Mouse (Mus musculus) ES-Bruce4 (cell line): Measurements from ENCODE around the gene Ackr2.

Experiments
- CTCF ChIP-seq: IDR thresholded peaks from one replicate; pipeline ENCODE4 v1.8.1; 2011; ENCODE audit warnings: low read depth, low read length
- EP300 ChIP-seq: IDR thresholded peaks from 2 replicates; pipeline ENCODE4 v1.6.1; 2011; ENCODE audit warnings: low read depth, low read length; ENCODE audit not compliant: insufficient read depth
- POLR2A ChIP-seq: IDR thresholded peaks from one replicate; pipeline ENCODE4 v1.8.1; 2011; ENCODE audit warnings: low read length; ENCODE audit not compliant: insufficient read depth

DNA sequence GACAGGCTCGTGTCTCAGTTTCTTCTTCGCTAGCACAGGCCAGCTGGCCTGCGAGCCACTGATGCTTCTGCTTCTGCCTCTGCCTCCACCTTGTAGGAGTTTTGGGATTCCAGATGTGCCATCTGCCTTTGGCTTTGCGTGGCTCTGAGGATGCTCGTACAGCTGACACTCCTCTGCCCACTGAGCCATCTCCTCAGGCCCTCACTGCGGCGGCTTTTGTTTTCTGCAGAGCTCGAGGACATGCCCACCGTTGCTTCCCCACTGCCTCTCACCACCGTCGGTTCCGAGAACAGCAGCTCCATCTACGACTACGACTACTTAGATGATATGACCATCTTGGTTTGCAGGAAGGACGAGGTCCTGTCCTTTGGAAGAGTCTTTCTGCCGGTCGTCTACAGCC lies 10.2 kb downstream of the Ackr2 start:
- TF ChIP-seq CTCF (no peak), POLR2A (no peak), EP300 (no peak)
